Mouse (Mus musculus) G1E (cell line): ENCODE results near the gene Cep295.

Experiments used
- CTCF ChIP-seq: IDR thresholded peaks from 2 replicates; pipeline ENCODE4 v1.5.1; 2012; ENCODE audit warnings: low read depth, low read length, inconsistent platforms, mixed read lengths
- GATA1 ChIP-seq: IDR thresholded peaks from 2 replicates; pipeline ENCODE4 v1.6.1; 2012; ENCODE audit warnings: borderline replicate concordance, low read length, inconsistent platforms, mixed read lengths
- GATA2 ChIP-seq: IDR thresholded peaks from 2 replicates; pipeline ENCODE4 v1.6.1; 2012; ENCODE audit warnings: low read depth, low read length, inconsistent platforms, borderline replicate concordance
- POLR2AphosphoS5 ChIP-seq: IDR thresholded peaks from 2 replicates; pipeline ENCODE4 v1.6.1; 2012; ENCODE audit warnings: low read depth, low read length, inconsistent platforms; ENCODE audit not compliant: insufficient replicate concordance
- TAL1 ChIP-seq: conservative IDR thresholded peaks from 2 replicates; pipeline ENCODE4 v1.6.1; 2012; ENCODE audit warnings: low read depth, low read length, inconsistent platforms, mixed read lengths

DNA sequence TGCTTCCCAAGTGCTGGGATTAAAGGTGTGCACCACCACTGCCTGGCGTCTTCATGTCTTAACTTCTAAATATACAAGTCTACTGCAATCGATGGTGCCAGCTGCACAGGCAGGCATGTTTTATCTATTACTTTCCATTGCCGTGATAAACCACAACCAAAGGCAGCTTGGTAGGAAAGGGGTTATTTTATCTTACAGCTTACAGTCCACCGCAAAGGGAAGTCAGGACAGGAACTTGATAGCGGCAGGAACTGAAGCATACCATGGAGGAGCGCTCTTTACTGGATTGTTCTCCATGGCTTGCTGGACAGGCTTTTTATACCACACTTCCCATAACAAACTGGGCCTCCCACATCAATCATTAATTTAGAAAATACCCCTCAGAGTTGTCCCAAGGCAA, 68.3 kb downstream of the Cep295 start:
- TF ChIP-seq CTCF (no peak), GATA1 (no peak), POLR2AphosphoS5 (no peak), TAL1 (peak; percentile 76), GATA2 (no peak)
